In genomic region chr1:167285320-167285355, GRCm38 (mm10) we compare ENCODE assay signal across 8 mouse cellular contexts. TPM values are rescaled to one million over a fixed set of nuclear protein-coding genes. Genes with fewer than 3 reads are reported as not detected.
DNase-seq lines count a peak whose midpoint lies in the region; ATAC-seq and TF ChIP-seq lines count a peak whose summit lies in the region.

TSS of gene Uck2 (minus strand) at chr1:167285320.

- peak within 1 kb of the TSS; percentile 96 for H3K27ac ChIP-seq in kidney, embryonic 16.5 days (ENCODE audit: low read length)
- H3K27ac ChIP-seq in intestine, postnatal 0 days (ENCODE audit: low read depth, low read length), result peak within 1 kb of the TSS; percentile 68
- peak within 1 kb of the TSS; percentile 90 for H3K27ac ChIP-seq in midbrain, embryonic 11.5 days (ENCODE audit: low read depth, low read length)

- 0% methylated on average over 2 of the region's 2 CpGs for whole genome bisulfite sequencing in kidney, embryonic 16.5 days
- 0% methylated on average over 2 of the region's 2 CpGs for WGBS in intestine, postnatal 0 days
- WGBS in midbrain, embryonic 11.5 days, result 0% methylated on average over 2 of the region's 2 CpGs

- peak within 1 kb of the TSS; percentile 91 for H3K4me3 ChIP-seq in kidney, embryonic 16.5 days (ENCODE audit: low read length)
- peak within 1 kb of the TSS; percentile 67 for H3K4me3 ChIP-seq in intestine, postnatal 0 days (ENCODE audit: low read depth, low read length)
- H3K4me3 ChIP-seq in midbrain, embryonic 11.5 days (ENCODE audit: low read depth, low read length), result peak within 1 kb of the TSS; percentile 72

- no peak for ATAC-seq in kidney, embryonic 16.5 days (ENCODE audit: low FRiP score, low TSS enrichment)
- no peak for ATAC-seq in intestine, postnatal 0 days
- ATAC-seq in midbrain, embryonic 11.5 days (ENCODE audit: low FRiP score), result no peak

- H3K36me3 ChIP-seq in kidney, embryonic 16.5 days (ENCODE audit: insufficient read depth, low read length), result no peaks in the 10 kb centered on the region
- no peaks in the 10 kb centered on the region for H3K36me3 ChIP-seq in intestine, postnatal 0 days (ENCODE audit: control insufficient read depth, insufficient read depth)
- no peaks in the 10 kb centered on the region for H3K36me3 ChIP-seq in midbrain, embryonic 11.5 days (ENCODE audit: control insufficient read depth, insufficient read depth, low read length)

- DNase-seq in kidney, postnatal 25 days, result no peak
- no peak for DNase-seq in adrenal gland, postnatal 4 days (ENCODE audit: low spot score in 2 of 2)
- no peak for DNase-seq in gastrocnemius, postnatal 36 days
- no peak for DNase-seq in midbrain, embryonic 11.5 days (ENCODE audit: low spot score, missing footprints)
- DNase-seq in testis, postnatal 14 days (ENCODE audit: low spot score), result no peak
- no peak for DNase-seq in retina, postnatal 1 day

- peaks cover 33% of the 10 kb centered on the region for H3K4me1 ChIP-seq in kidney, embryonic 16.5 days (ENCODE audit: insufficient read depth, low read length)
- no peaks in the 10 kb centered on the region for H3K4me1 ChIP-seq in intestine, postnatal 0 days (replicated peaks; ENCODE audit: control insufficient read depth, insufficient read depth, low read length)
- H3K4me1 ChIP-seq in midbrain, embryonic 11.5 days (ENCODE audit: control insufficient read depth, insufficient read depth, low read length), result peaks cover 20% of the 10 kb centered on the region

- H3K4me2 ChIP-seq in kidney, embryonic 16.5 days (replicated peaks; ENCODE audit: low read depth, low read length), result peak within 1 kb of the TSS; percentile 89
- peak within 1 kb of the TSS; percentile 93 for H3K4me2 ChIP-seq in intestine, postnatal 0 days (replicated peaks; ENCODE audit: low read depth)
- H3K4me2 ChIP-seq in midbrain, embryonic 11.5 days, result peak within 1 kb of the TSS; percentile 77

- H3K9ac ChIP-seq in kidney, embryonic 16.5 days (replicated peaks; ENCODE audit: low read length), result peak within 1 kb of the TSS; percentile 84
- H3K9ac ChIP-seq in intestine, postnatal 0 days (ENCODE audit: low read depth, low read length), result peak within 1 kb of the TSS; percentile 65
- H3K9ac ChIP-seq in midbrain, embryonic 11.5 days (ENCODE audit: low read length), result peak within 1 kb of the TSS; percentile 96

- intact Hi-C loops in gastrocnemius, postnatal 36 days (cut with DNase I), result loop anchor here (1.0 kb wide), 1 partner anchor 23 kb away; the partner anchor contains the start of gene Tmco1

- H3K27me3 ChIP-seq in kidney, embryonic 16.5 days (ENCODE audit: insufficient read depth, low read length), result no peaks in the 10 kb centered on the region
- H3K27me3 ChIP-seq in intestine, postnatal 0 days (replicated peaks; ENCODE audit: control insufficient read depth, insufficient read depth, low read length), result peaks cover 40% of the 10 kb centered on the region
- H3K27me3 ChIP-seq in midbrain, embryonic 11.5 days (ENCODE audit: control insufficient read depth, insufficient read depth, low read length), result no peaks in the 10 kb centered on the region

- no peaks in the 10 kb centered on the region for H3K9me3 ChIP-seq in kidney, embryonic 16.5 days (ENCODE audit: low read length)
- no peaks in the 10 kb centered on the region for H3K9me3 ChIP-seq in intestine, postnatal 0 days (ENCODE audit: control insufficient read depth)
- no peaks in the 10 kb centered on the region for H3K9me3 ChIP-seq in midbrain, embryonic 11.5 days (ENCODE audit: control insufficient read depth, low read length)

- TF ChIP-seq CTCF in intestine, postnatal 0 days (IDR thresholded peaks at IDR 0.05; ENCODE audit: low read depth), result no peak

RNA-seq across cellular contexts. Expression of gene Uck2, which starts in this region (rescaled TPM):
- polyA plus RNA-seq in kidney, embryonic 16.5 days (2015; fragmentation: Nextera tagmentation; extraction: Ambion mirVana), result 67.7 and 72.3 TPM in 2 replicates
- total RNA-seq in adrenal gland, postnatal 4 days (2021), result 10 to 100 TPM; 66.6 to 71.5 TPM
- total RNA-seq in gastrocnemius, postnatal 36 days (2021), result 10 to 100 TPM; 17.6 to 18.9 TPM
- 10.1 and 10.8 TPM in 2 replicates for polyA plus RNA-seq in intestine, postnatal 0 days (2015; fragmentation: Nextera tagmentation; extraction: Ambion mirVana)
- 110 and 113 TPM in 2 replicates for polyA plus RNA-seq in midbrain, embryonic 11.5 days (2014; fragmentation: Nextera tagmentation; extraction: Ambion mirVana)
